Mouse (Mus musculus): ENCODE results near the gene Hdac4. TPM values are rescaled to one million over a fixed set of nuclear protein-coding genes. Genes with fewer than 3 reads are reported as not detected.
A peak's percentile ranks its signal among the peaks of the same experiment; 100 is the strongest.

The Hdac4 gene
- polyA plus RNA-seq, 1 experiment from 2014 or later, result 16.3 TPM

- no peak overlapping the region for H3K4me3 ChIP-seq (ENCODE audit: low read depth, low read length)
- no peak overlapping the region for H3K4me2 ChIP-seq (replicated peaks; ENCODE audit: low read depth, low read length)
- no peak for TF ChIP-seq EP300 (IDR thresholded peaks at IDR 0.05)
- TF ChIP-seq CTCF (IDR thresholded peaks at IDR 0.05), result no peak
- 87% methylated on average over 3 of the region's 3 CpGs for WGBS
- H3K4me1 ChIP-seq (ENCODE audit: insufficient read depth, low read depth, low read length), result no peaks in the 10 kb centered on the region
- no peak overlapping the region for H3K27ac ChIP-seq (ENCODE audit: low read length)
- no peaks in the 10 kb centered on the region for H3K36me3 ChIP-seq (ENCODE audit: insufficient read depth, low read length)
- H3K9ac ChIP-seq (replicated peaks; ENCODE audit: low read depth), result no peak overlapping the region
- DNase-seq (ENCODE audit: low spot score), result no peak
- H3K9me3 ChIP-seq (ENCODE audit: low read length), result no peaks in the 10 kb centered on the region
- no peaks in the 10 kb centered on the region for H3K27me3 ChIP-seq (replicated peaks; ENCODE audit: insufficient read depth, low read length)
- ATAC-seq, result no peak
Measured at GRCm38 (mm10) chr1:92187137-92187536, 8.4 kb downstream of the Hdac4 start.

- WGBS, result 52% methylated on average over 1 of the region's 1 CpGs
- Histone ChIP-seq H3K27ac (ENCODE audit: low read length) (no peak overlapping the region), H3K9me3 (ENCODE audit: low read length) (no peaks in the 10 kb centered on the region), H3K4me1 (ENCODE audit: insufficient read depth, low read depth, low read length) (no peaks in the 10 kb centered on the region), H3K27me3 (replicated peaks; ENCODE audit: insufficient read depth, low read length) (no peaks in the 10 kb centered on the region), H3K36me3 (ENCODE audit: insufficient read depth, low read length) (no peaks in the 10 kb centered on the region), H3K4me2 (replicated peaks; ENCODE audit: low read depth, low read length) (no peak overlapping the region), H3K9ac (replicated peaks; ENCODE audit: low read depth) (no peak overlapping the region), H3K4me3 (ENCODE audit: low read depth, low read length) (no peak overlapping the region)
- DNase-seq (ENCODE audit: low spot score), result no peak
- TF ChIP-seq EP300 (IDR thresholded peaks at IDR 0.05), result no peak
- TF ChIP-seq CTCF (IDR thresholded peaks at IDR 0.05), result no peak
- no peak for ATAC-seq
Measured at GRCm38 (mm10) chr1:92184600-92184999, 10.9 kb downstream of the Hdac4 start.

GRCm38 (mm10) chr1:92183101-92183790 lies 12.3 kb downstream of the Hdac4 start:
- no peak for DNase-seq (ENCODE audit: low spot score)
- 69% methylated on average over 5 of the region's 5 CpGs for WGBS
- no peak overlapping the region for H3K4me2 ChIP-seq (replicated peaks; ENCODE audit: low read depth, low read length)
- TF ChIP-seq CTCF (IDR thresholded peaks at IDR 0.05) (no peak), EP300 (IDR thresholded peaks at IDR 0.05) (no peak)
- H3K4me1 ChIP-seq (ENCODE audit: insufficient read depth, low read depth, low read length), result peaks cover 5% of the 10 kb centered on the region; the same call in 1 of the 2 replicates
- H3K36me3 ChIP-seq (ENCODE audit: insufficient read depth, low read length), result no peaks in the 10 kb centered on the region
- no peak for ATAC-seq
- H3K27me3 ChIP-seq (replicated peaks; ENCODE audit: insufficient read depth, low read length), result no peaks in the 10 kb centered on the region
- H3K9ac ChIP-seq (replicated peaks; ENCODE audit: low read depth), result no peak overlapping the region
- H3K9me3 ChIP-seq (ENCODE audit: low read length), result no peaks in the 10 kb centered on the region
- H3K4me3 ChIP-seq (ENCODE audit: low read depth, low read length), result no peak overlapping the region
- no peak overlapping the region for H3K27ac ChIP-seq (ENCODE audit: low read length)

DNA sequence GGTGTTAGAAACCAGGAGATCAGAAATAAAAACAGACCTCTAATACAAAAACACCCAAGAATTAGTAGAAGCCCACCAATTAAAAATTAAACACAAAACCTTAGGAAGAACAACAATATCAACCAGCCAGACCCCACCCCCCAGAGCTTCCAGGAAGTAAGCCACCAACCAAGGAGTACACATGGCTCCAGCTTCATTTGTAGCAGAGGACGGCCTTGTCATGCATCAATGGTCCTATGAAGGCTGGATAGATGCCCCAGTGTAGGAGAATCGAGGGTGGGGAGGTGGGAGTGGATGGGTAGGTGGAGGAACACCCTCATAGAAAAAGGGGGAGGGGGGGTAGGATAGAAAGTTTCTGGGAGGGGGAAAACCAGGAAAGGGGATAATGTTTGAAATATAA lies 13.5 kb downstream of the Hdac4 start:
- 69% methylated on average over 2 of the region's 2 CpGs for WGBS
- ATAC-seq, result no peak
- H3K4me2 ChIP-seq (replicated peaks; ENCODE audit: low read depth, low read length), result no peak overlapping the region

DNA sequence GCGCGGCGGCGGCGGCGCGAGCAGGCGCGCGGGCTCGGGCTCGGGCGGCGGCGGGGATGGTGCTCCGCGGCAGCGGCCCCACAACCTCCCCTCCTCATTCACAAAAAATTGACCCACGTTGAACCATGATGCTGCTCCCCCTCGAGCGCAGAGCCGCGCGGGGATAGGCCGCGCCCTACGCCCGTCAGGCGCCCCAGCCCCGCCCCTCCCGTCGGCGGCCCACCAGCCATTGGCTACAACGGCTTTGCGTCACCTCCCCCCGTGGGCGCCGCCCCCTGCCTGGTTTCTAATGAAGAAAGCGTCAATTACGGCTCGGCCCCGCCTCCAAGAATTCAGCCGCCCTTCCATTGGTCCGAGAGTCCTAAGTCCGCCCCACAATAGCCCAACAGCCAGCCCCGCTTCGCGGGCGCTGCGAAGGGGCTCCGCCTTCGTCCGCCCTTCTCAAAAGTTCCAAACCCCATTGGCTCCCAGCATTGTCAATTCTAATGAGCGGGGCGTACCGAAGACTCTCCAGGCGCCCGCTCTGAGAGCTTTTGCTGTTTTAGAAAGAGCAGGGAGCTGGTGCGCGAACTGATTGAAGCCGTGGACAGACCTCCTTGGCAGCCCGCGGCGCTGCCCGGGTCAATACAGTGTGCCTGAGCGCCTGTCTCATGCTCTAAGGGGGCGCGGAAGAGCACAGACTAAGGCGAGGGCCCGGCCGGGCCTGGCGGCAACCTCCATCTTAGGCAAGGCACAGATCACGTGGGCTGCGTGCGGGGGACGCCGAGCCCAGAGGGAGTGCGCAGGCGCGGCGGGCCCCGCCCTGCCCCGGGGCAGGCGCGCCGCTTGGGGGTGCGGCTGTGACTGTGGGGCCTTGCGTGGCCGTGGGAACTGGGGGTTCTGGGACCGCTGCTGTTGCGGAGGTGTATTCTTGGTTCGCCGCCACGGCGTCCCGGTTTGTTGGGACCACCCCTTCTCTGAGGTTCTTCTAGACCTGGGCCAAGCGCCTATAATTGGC lies 15.1 kb downstream of the Hdac4 start:
- peak; percentile 20; the same call in 1 of the 2 replicates for TF ChIP-seq CTCF (IDR thresholded peaks at IDR 0.05)
- TF ChIP-seq EP300 (IDR thresholded peaks at IDR 0.05), result no peak; the same call in 1 of the 2 replicates
- peak overlapping the region; percentile 77 for H3K4me3 ChIP-seq (ENCODE audit: low read depth, low read length)
- H3K27me3 ChIP-seq (replicated peaks; ENCODE audit: insufficient read depth, low read length), result no peaks in the 10 kb centered on the region
- peak; percentile 97 for ATAC-seq
- peak overlapping the region; percentile 78 for H3K4me2 ChIP-seq (replicated peaks; ENCODE audit: low read depth, low read length)
- H3K36me3 ChIP-seq (ENCODE audit: insufficient read depth, low read length), result no peaks in the 10 kb centered on the region
- H3K9ac ChIP-seq (replicated peaks; ENCODE audit: low read depth), result peak overlapping the region; percentile 83
- peak; percentile 100 for DNase-seq (ENCODE audit: low spot score)
- H3K27ac ChIP-seq (ENCODE audit: low read length), result peak overlapping the region; percentile 100
- no peaks in the 10 kb centered on the region for H3K9me3 ChIP-seq (ENCODE audit: low read length)
- H3K4me1 ChIP-seq (ENCODE audit: insufficient read depth, low read depth, low read length), result peaks cover 7% of the 10 kb centered on the region; the same call in 1 of the 2 replicates
- WGBS, result under 1% methylated on average over 80 of the region's 97 CpGs

More for the DNA sequence above, 13.5 kb downstream of the Hdac4 start:
- Histone ChIP-seq H3K27ac (ENCODE audit: low read length) (no peak overlapping the region), H3K27me3 (replicated peaks; ENCODE audit: insufficient read depth, low read length) (no peaks in the 10 kb centered on the region), H3K9ac (replicated peaks; ENCODE audit: low read depth) (no peak overlapping the region), H3K4me1 (ENCODE audit: insufficient read depth, low read depth, low read length) (peaks cover 6% of the 10 kb centered on the region; the same call in 1 of the 2 replicates), H3K4me3 (ENCODE audit: low read depth, low read length) (no peak overlapping the region), H3K36me3 (ENCODE audit: insufficient read depth, low read length) (no peaks in the 10 kb centered on the region), H3K9me3 (ENCODE audit: low read length) (no peaks in the 10 kb centered on the region)
- DNase-seq (ENCODE audit: low spot score), result no peak
- TF ChIP-seq EP300 (IDR thresholded peaks at IDR 0.05) (no peak), CTCF (IDR thresholded peaks at IDR 0.05) (no peak)

DNA sequence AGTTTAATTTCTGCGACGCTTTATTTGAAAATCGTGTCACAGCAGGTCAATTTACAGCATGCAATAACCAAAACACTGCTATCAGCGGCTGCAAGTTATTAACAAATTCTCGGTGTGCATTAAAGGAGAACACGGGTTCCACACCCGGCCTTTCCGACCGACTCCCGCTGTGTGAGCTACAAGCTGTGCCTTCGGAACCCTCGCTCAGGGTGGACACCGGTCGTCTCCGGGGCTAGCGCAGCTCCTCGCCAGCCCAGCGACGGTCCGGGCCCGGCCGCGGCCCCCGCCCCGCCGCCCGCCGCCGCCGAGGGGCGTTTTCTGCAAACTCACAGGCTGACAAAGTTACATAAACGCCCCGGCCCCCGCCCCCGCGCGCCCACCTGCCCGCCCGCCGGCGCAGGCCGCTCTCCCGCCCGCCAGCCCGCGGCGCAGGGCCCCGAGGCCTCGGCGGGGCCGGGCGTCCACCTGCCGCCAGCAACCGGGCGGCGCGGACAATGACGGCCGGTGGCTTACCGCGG lies 16.0 kb downstream of the Hdac4 start:
- no peaks in the 10 kb centered on the region for H3K36me3 ChIP-seq (ENCODE audit: insufficient read depth, low read length)
- H3K9ac ChIP-seq (replicated peaks; ENCODE audit: low read depth), result peak overlapping the region; percentile 77
- peaks cover 11% of the 10 kb centered on the region; the same call in 1 of the 2 replicates for H3K4me1 ChIP-seq (ENCODE audit: insufficient read depth, low read depth, low read length)
- H3K4me3 ChIP-seq (ENCODE audit: low read depth, low read length), result peak overlapping the region; percentile 77
- DNase-seq (ENCODE audit: low spot score) (no peak), ATAC-seq (no peak)
- H3K27ac ChIP-seq (ENCODE audit: low read length), result peak overlapping the region; percentile 94
- H3K27me3 ChIP-seq (replicated peaks; ENCODE audit: insufficient read depth, low read length), result no peaks in the 10 kb centered on the region
- under 1% methylated on average over 39 of the region's 61 CpGs for WGBS
- peak overlapping the region; percentile 78 for H3K4me2 ChIP-seq (replicated peaks; ENCODE audit: low read depth, low read length)
- TF ChIP-seq EP300 (IDR thresholded peaks at IDR 0.05), result no peak
- TF ChIP-seq CTCF (IDR thresholded peaks at IDR 0.05), result no peak
- H3K9me3 ChIP-seq (ENCODE audit: low read length), result no peaks in the 10 kb centered on the region
